Mouse (Mus musculus) embryonic facial prominence, embryonic 14.5 days (tissue): ENCODE measurements around the gene Lgr4. TPM values are rescaled to one million over a fixed set of nuclear protein-coding genes. Genes with fewer than 3 reads are reported as not detected.

Source experiments
- ATAC-seq: fragments of 200-750 bp; cut with Nextera tagmentation; 2 replicates; pipeline ENCODE4 v1.8.0; 2017; ENCODE audit warnings: low read depth, moderate number of reproducible peaks, moderate TSS enrichment
- DNase-seq: peaks from one replicate; pipeline ENCODE4 v3.0.0-alpha.2; 2015; ENCODE audit warnings: low spot score
- H3K27ac ChIP-seq: fragments of 300-500 bp; sonication (generic); replicated peaks from 2 replicates; pipeline ENCODE4 v1.5.1; 2014; ENCODE audit warnings: low read depth, mild to moderate bottlenecking, low read length, moderate library complexity
- H3K27me3 ChIP-seq: fragments of 300-500 bp; sonication (generic); replicated peaks from 2 replicates; pipeline ENCODE4 v1.6.1; 2014; ENCODE audit warnings: low read length; ENCODE audit not compliant: control insufficient read depth, insufficient read depth
- H3K36me3 ChIP-seq: fragments of 300-500 bp; sonication (generic); 2 replicates; pipeline ENCODE4 v1.6.1; 2014; ENCODE audit warnings: low read length, mixed read lengths; ENCODE audit not compliant: control insufficient read depth, insufficient read depth
- H3K4me1 ChIP-seq: fragments of 300-500 bp; sonication (generic); 2 replicates; pipeline ENCODE4 v1.6.1; 2014; ENCODE audit warnings: antibody characterized with exemption, low read length; ENCODE audit not compliant: control insufficient read depth, insufficient read depth
- H3K4me2 ChIP-seq: fragments of 300-500 bp; sonication (generic); 2 replicates; pipeline ENCODE4 v1.6.1; 2014; ENCODE audit warnings: low read depth, mild to moderate bottlenecking, low read length, moderate library complexity, mixed read lengths
- H3K4me3 ChIP-seq: fragments of 300-500 bp; sonication (generic); 2 replicates; pipeline ENCODE4 v1.5.1; 2014; ENCODE audit warnings: low read depth, mild to moderate bottlenecking, low read length
- H3K9ac ChIP-seq: fragments of 300-500 bp; sonication (generic); 2 replicates; pipeline ENCODE4 v1.6.1; 2014; ENCODE audit warnings: low read depth, mild to moderate bottlenecking, low read length, moderate library complexity, mixed read lengths
- H3K9me3 ChIP-seq: fragments of 300-500 bp; sonication (generic); 2 replicates; pipeline ENCODE4 v1.6.1; 2016; ENCODE audit warnings: low read length; ENCODE audit not compliant: control insufficient read depth
- WGBS: fragments of 180-500 bp; shearing (Covaris S2); extraction: QIAGEN DNeasy Blood & Tissue Kit; methylation state at CpG from one replicate; pipeline ENCODE4 v1.1.7; 2014; 5-methylcytosine and 5-hydroxymethylcytosine counted together
- polyA plus RNA-seq: library from polyadenylated mRNA; unstranded; fragments of >200 nt; fragmentation: Nextera tagmentation; extraction: Ambion mirVana; gene quantifications from 2 replicates; pipeline ENCODE4 v1.2.1, GENCODE M21; 2014

Lgr4 gene
- polyA plus RNA-seq, 1 experiment from 2014 or later: 25.0 TPM

GRCm38 (mm10) chr2:109891031-109891430 is 26.4 kb upstream of the Lgr4 start:
- Histone ChIP-seq H3K4me3 (peak overlapping the region; percentile 98), H3K4me2 (peak overlapping the region; percentile 85), H3K27ac (peak overlapping the region; percentile 93), H3K9me3 (peaks cover 6% of the 10 kb centered on the region; the same call in 1 of the 2 replicates), H3K9ac (peak overlapping the region; percentile 98), H3K27me3 (no peaks in the 10 kb centered on the region), H3K36me3 (peaks cover 19% of the 10 kb centered on the region), H3K4me1 (peaks cover 13% of the 10 kb centered on the region)
- ATAC-seq (peak; percentile 81), DNase-seq (peak; percentile 22)
- WGBS: 0% methylated on average over 9 of the region's 34 CpGs

GRCm38 (mm10) chr2:109891471-109891870 is 26.0 kb upstream of the Lgr4 start:
- H3K4me1 ChIP-seq: peaks cover 13% of the 10 kb centered on the region
- ATAC-seq: no peak
- peak overlapping the region; percentile 93 for H3K27ac ChIP-seq
- no peaks in the 10 kb centered on the region for H3K27me3 ChIP-seq
- peak overlapping the region; percentile 98 for H3K4me3 ChIP-seq
- peak; percentile 34 for DNase-seq
- H3K36me3 ChIP-seq: peaks cover 24% of the 10 kb centered on the region
- H3K4me2 ChIP-seq: peak overlapping the region; percentile 85
- WGBS: 26% methylated on average over 4 of the region's 4 CpGs
- peaks cover 6% of the 10 kb centered on the region; the same call in 1 of the 2 replicates for H3K9me3 ChIP-seq
- H3K9ac ChIP-seq: peak overlapping the region; percentile 98

GRCm38 (mm10) chr2:109896311-109896710 is 21.1 kb upstream of the Lgr4 start:
- no peaks in the 10 kb centered on the region for H3K9me3 ChIP-seq
- no peak overlapping the region for H3K9ac ChIP-seq
- no peak overlapping the region for H3K27ac ChIP-seq
- H3K4me1 ChIP-seq: peaks cover 13% of the 10 kb centered on the region
- ATAC-seq: no peak
- H3K36me3 ChIP-seq: peaks cover 65% of the 10 kb centered on the region
- H3K4me3 ChIP-seq: no peak overlapping the region
- WGBS: 85% methylated on average over 7 of the region's 7 CpGs
- H3K27me3 ChIP-seq: no peaks in the 10 kb centered on the region
- DNase-seq: no peak
- H3K4me2 ChIP-seq: no peak overlapping the region

- H3K9me3 ChIP-seq: no peaks in the 10 kb centered on the region
- H3K4me1 ChIP-seq: no peaks in the 10 kb centered on the region
- H3K4me3 ChIP-seq: no peak overlapping the region
- no peak overlapping the region for H3K4me2 ChIP-seq
- no peak for ATAC-seq
- DNase-seq: no peak
- WGBS: 81% methylated on average over 7 of the region's 7 CpGs
- H3K9ac ChIP-seq: no peak overlapping the region
- H3K27ac ChIP-seq: no peak overlapping the region
- H3K27me3 ChIP-seq: no peaks in the 10 kb centered on the region
- peaks cover 37% of the 10 kb centered on the region for H3K36me3 ChIP-seq
Observed at GRCm38 (mm10) chr2:109902869-109903268, 14.6 kb upstream of the Lgr4 start.

- H3K4me2 ChIP-seq: no peak overlapping the region
- H3K9me3 ChIP-seq: no peaks in the 10 kb centered on the region
- under 1% methylated on average over 7 of the region's 7 CpGs for WGBS
- no peak overlapping the region for H3K9ac ChIP-seq
- DNase-seq (peak; percentile 93), ATAC-seq (peak; percentile 72)
- no peaks in the 10 kb centered on the region for H3K4me1 ChIP-seq
- no peak overlapping the region for H3K27ac ChIP-seq
- H3K27me3 ChIP-seq: no peaks in the 10 kb centered on the region
- no peak overlapping the region for H3K4me3 ChIP-seq
- H3K36me3 ChIP-seq: peaks cover 25% of the 10 kb centered on the region
Observed at GRCm38 (mm10) chr2:109904171-109904821, 13.2 kb upstream of the Lgr4 start.

GRCm38 (mm10) chr2:109909122-109909521 is 8.3 kb upstream of the Lgr4 start:
- DNase-seq (no peak), ATAC-seq (no peak)
- Histone ChIP-seq H3K9ac (no peak overlapping the region), H3K9me3 (peaks cover 13% of the 10 kb centered on the region; the same call in 1 of the 2 replicates), H3K4me3 (no peak overlapping the region), H3K27me3 (no peaks in the 10 kb centered on the region), H3K27ac (no peak overlapping the region), H3K4me1 (no peaks in the 10 kb centered on the region), H3K36me3 (no peaks in the 10 kb centered on the region), H3K4me2 (no peak overlapping the region)
- WGBS: 58% methylated on average over 2 of the region's 2 CpGs

- WGBS: 76% methylated on average over 8 of the region's 8 CpGs
Observed at GRCm38 (mm10) chr2:109912216-109912615, 5.2 kb upstream of the Lgr4 start.

GRCm38 (mm10) chr2:109912766-109913165 is 4.7 kb upstream of the Lgr4 start:
- WGBS: 82% methylated on average over 12 of the region's 12 CpGs
- no peak for DNase-seq

More at GRCm38 (mm10) chr2:109912216-109912615, 5.2 kb upstream of the Lgr4 start:
- DNase-seq (no peak), ATAC-seq (no peak)
- Histone ChIP-seq H3K9me3 (peaks cover 13% of the 10 kb centered on the region; the same call in 1 of the 2 replicates), H3K36me3 (no peaks in the 10 kb centered on the region), H3K4me3 (no peak overlapping the region), H3K27ac (no peak overlapping the region), H3K27me3 (no peaks in the 10 kb centered on the region), H3K4me2 (no peak overlapping the region), H3K9ac (no peak overlapping the region), H3K4me1 (no peaks in the 10 kb centered on the region)

GRCm38 (mm10) chr2:109913241-109913640 is 4.2 kb upstream of the Lgr4 start:
- Histone ChIP-seq H3K4me2 (no peak overlapping the region), H3K4me1 (no peaks in the 10 kb centered on the region), H3K27ac (no peak overlapping the region), H3K9me3 (peaks cover 13% of the 10 kb centered on the region; the same call in 1 of the 2 replicates), H3K4me3 (no peak overlapping the region), H3K9ac (no peak overlapping the region), H3K36me3 (no peaks in the 10 kb centered on the region), H3K27me3 (no peaks in the 10 kb centered on the region)
- WGBS: 68% methylated on average over 8 of the region's 8 CpGs
- DNase-seq (no peak), ATAC-seq (no peak)

More at GRCm38 (mm10) chr2:109912766-109913165, 4.7 kb upstream of the Lgr4 start:
- Histone ChIP-seq H3K4me3 (no peak overlapping the region), H3K9ac (no peak overlapping the region), H3K27me3 (no peaks in the 10 kb centered on the region), H3K4me1 (no peaks in the 10 kb centered on the region), H3K36me3 (no peaks in the 10 kb centered on the region), H3K9me3 (peaks cover 13% of the 10 kb centered on the region; the same call in 1 of the 2 replicates), H3K4me2 (no peak overlapping the region), H3K27ac (no peak overlapping the region)
- ATAC-seq: no peak
